Mouse (Mus musculus): ENCODE results near the gene Nup93.
A peak's percentile ranks its signal among the peaks of the same experiment; 100 is the strongest.

The Nup93 gene

GRCm38 (mm10) chr8:94317249-94317648 lies 102.9 kb downstream of the Nup93 start:
- no peak for DNase-seq (ENCODE audit: low spot score)

GRCm38 (mm10) chr8:94317691-94318090 lies 103.3 kb downstream of the Nup93 start:
- no peak for DNase-seq (ENCODE audit: low spot score)

DNA sequence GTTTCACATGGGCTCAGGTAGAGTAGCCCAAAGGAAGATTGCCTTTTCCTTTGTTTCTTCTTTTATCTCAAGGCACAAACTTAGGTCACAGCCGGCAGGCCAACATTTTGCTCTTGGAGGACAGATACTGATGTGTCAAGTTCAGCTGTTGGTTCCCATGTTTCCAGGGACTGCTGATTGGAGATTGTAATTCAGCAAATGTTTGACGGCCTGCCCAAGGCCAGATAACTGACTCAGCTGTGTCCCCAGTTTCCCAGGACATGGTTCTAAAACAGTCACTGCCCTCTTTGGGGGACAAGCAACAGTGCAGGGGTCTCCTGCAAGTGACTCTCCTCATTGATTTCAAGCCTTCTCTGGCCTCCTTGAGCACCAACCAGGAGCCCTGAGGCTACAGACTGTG lies 105.7 kb downstream of the Nup93 start:
- DNase-seq (ENCODE audit: low spot score), result no peak

- DNase-seq (ENCODE audit: low spot score), result no peak
Measured at GRCm38 (mm10) chr8:94322083-94322482, 107.7 kb downstream of the Nup93 start.

DNA sequence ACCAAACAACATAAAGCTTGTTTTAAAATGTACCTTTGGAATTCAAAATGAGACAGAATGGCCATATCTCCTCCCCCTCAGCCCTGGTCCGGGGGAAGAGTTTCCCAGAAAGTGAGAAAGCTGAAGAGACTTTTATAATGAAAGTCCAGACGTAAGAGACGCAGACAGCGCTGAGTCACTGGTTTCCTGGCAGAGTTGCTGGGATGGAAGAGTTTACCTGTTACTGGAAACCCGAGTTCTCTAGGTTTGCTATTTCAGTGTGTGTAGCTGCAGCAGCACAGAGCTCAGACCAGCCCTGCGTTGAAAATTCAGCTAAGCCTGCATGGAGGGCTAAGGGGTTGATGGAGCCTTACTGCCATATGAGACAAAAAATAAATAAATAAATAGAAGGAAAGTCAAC lies 108.7 kb downstream of the Nup93 start:
- DNase-seq (ENCODE audit: low spot score), result no peak

GRCm38 (mm10) chr8:94324071-94324470 lies 109.7 kb downstream of the Nup93 start:
- DNase-seq (ENCODE audit: low spot score), result peak; percentile 28

- no peak for DNase-seq (ENCODE audit: low spot score)
Measured at GRCm38 (mm10) chr8:94326016-94326415, 111.7 kb downstream of the Nup93 start.

DNA sequence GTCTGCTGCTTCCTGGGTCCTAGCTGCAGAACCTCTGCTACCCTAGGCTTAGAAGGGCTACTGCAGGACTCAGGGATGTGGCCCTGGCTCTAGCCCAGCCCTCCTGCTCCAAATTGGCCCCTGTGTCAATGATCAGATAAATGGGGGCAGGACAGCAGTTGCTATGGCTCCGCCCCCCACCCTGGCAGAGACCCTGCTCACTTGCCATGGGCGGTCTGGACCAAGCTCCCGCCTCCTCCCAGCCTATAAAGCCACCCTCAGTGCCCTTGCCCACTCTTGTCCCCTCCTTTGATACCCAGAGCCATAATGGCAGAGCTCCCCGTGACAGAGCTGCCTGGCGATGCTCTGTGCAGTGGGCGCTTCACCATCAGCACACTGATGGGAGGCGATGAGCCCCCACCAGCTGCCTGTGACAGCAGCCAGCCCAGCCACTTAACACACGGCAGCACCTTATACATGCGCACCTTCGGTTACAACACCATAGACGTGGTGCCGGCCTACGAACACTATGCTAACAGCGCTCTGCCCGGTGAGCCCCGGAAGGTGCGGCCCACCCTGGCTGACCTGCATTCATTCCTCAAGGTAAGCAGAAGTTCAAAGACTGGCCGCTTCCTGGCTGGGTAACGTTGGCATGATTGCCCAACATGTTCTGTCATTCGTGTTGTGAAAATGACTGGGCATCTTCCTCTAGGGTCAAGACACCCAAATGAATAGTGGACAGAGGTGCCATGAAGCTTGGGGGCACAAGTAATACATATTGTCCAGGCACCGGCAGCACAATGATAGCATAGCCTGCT lies 114.8 kb downstream of the Nup93 start, which contains the start of gene Slc12a3:
Slc12a3 (plus strand) TSS at position 270 of the 797 bp plus-strand sequence.
- DNase-seq (ENCODE audit: low spot score), result no peak

DNA sequence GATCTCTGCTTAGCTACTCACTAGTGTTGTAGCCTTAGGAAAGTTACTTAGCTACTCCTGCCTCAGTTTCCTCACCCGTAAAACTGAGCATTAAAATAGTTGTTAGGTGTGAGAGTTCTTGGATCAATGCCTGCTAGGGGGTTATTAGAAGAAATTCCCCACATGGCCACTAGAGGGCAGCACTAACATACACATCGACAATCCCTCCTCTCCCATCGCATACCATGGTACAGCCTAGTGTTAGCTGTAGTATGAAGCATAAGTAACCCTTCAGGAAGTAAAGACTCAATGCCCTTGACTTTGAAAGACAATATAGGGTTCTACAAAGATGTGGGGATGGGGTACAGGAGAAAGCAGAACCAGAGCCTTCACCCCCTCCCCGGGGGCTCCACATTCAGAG lies 116.4 kb downstream of the Nup93 start:
- peak; percentile 60 for DNase-seq (ENCODE audit: low spot score)

DNA sequence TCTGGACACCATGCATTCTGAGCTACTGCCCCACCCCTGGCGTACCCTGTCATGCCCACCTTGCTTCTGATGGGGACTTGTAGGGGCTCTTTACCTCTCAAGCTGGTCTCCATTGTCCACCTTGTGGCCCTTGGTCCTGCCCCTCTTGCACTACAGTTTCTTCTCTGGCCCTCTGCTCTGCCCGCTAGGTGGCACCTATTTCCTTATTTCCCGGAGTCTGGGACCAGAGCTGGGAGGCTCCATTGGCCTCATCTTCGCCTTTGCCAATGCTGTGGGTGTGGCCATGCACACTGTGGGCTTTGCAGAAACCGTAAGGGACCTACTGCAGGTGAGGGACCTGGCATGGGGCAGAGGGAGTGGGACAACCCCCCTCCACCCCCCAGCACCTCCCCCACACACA lies 119.0 kb downstream of the Nup93 start:
- no peak for DNase-seq (ENCODE audit: low spot score)

GRCm38 (mm10) chr8:94337559-94337958 lies 123.2 kb downstream of the Nup93 start:
- no peak for DNase-seq (ENCODE audit: low spot score)

DNA sequence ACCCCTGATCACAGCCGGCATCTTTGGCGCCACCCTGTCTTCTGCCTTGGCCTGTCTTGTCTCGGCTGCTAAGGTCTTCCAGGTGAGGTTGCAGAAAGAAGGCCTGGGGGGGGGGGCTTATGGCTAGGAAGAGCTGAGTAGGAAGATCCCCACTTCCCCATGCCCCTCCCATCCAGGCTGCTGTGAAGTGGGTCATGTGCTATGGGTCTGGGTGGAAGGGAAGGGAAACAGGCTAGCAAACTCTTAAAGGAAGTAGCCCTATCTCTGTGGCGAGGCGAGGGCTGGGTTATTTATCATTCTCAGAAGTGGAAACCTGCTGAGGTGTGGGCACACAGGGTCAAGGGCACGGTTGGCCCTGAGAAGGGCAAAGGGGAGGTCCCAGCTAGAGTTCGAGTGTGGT lies 126.4 kb downstream of the Nup93 start:
- no peak for DNase-seq (ENCODE audit: low spot score)

DNA sequence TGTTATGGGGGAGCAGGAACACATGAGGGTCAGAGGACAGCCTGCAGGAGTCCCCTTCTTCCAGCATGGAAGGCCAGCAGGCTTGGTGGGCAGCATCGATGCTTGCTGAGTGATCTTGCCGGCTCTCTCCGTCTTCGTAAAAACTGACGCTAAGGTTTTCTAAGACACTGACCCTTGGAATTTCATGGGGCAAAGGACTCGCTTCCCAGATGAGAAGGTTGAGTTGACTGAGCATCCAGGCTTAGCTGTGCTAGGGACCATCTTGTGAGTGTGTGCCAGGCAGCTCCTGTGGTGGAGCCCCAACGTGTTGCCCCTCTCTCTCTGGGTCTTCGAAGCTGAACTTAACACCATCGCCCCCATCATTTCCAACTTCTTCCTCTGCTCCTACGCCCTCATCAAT lies 128.3 kb downstream of the Nup93 start:
- DNase-seq (ENCODE audit: low spot score), result no peak

DNA sequence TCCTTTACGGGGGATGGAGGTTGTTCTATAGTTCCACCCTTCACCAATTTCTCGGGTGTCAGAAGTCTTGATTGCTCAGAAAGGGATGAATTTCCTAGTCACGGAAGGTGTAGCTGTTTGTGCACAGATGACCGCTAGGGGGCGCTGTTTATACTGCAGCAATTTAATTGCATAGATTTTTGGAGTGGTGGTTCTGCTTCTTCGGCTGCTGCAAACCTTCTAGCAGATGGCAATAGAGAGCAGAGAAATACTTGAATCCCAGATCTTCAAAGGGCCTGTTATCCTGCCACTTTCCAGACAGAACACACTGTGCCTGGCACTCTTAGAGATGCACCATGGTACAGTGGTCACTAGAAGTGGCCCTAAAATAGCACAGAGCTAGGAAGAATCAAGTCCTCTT lies 128.9 kb downstream of the Nup93 start:
- DNase-seq (ENCODE audit: low spot score), result peak; percentile 82

DNA sequence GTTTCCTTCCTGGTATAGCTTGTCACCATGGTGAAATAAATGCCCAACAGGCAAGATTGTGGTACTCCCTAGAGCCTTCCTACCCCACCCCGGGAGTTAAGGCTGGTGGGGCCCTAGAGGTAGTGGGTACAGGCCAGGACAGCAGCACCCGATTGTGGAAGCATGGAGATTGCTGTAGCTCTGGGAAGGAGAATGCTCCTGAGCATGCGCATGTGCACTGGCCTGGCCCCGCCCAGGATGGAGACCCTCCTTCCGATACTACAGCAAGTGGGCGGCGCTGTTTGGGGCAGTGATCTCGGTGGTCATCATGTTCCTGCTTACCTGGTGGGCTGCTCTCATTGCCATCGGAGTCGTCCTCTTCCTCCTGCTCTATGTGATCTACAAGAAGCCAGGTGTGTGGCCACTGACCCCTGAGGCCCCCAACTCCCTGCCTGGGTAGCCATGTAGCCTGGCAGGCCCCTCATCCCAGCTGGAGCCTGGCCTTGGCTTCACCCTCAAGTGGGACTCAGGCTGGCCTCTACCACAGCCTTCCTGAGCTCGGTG lies 129.5 kb downstream of the Nup93 start:
- DNase-seq (ENCODE audit: low spot score), result no peak

- DNase-seq (ENCODE audit: low spot score), result no peak
Measured at GRCm38 (mm10) chr8:94345657-94346056, 131.3 kb downstream of the Nup93 start.

DNA sequence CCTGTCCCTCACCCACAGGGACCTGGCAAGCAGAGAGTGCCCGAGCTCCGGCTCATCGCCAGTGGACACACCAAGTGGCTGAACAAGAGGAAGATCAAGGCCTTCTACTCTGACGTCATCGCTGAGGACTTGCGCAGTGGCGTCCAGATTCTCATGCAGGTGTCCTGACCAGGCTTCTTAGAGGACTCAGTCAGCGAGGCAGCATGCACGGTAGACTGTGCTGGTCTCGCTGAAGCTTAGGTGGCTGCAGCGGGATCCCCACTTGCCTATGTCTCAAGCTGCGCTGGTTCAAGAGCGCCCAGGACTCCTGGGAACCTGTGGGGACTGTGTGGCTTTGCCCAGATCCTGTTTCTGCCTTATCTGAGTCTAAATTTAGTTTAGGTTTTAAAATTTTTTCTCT lies 131.9 kb downstream of the Nup93 start:
- DNase-seq (ENCODE audit: low spot score), result no peak

DNA sequence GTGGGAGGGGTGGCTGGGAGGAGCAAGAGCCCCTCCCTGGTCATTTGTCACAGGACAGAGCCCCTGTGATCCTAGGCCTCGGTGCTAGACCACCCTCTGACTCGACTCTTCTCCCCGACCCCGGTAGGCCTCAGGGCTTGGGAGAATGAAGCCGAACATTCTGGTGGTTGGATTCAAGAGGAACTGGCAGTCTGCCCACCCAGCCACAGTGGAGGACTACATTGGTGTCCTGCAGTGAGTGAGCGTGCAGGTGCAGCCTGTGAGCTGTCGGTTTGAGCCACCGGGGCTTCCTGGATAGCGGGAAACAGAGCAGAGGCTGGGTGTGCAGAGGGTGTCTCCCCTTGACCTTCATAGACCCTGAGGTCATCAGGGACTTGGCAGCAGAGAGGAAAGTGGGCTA lies 134.1 kb downstream of the Nup93 start:
- no peak for DNase-seq (ENCODE audit: low spot score)

DNA sequence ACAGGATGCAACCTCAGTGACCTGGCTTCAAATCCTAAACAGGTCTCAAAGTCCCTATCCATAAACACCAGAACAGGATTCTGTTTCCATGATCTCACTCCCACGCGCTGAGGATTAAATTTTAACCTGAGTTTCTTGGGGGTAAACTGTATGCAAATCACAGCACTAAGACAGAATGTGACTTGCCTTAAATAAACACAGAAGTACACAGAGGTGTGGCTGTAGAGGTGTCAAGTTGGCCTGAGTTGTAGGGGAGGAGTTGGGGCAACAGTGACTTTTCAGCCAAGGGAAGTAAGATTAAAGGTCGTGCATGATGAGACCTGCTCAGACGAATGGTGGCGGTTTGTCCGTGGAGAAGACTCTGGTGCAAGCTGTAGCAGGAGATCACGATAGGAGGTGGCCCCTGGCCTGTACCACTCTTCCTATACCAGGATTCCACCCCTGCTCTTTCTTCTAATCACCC lies 139.7 kb downstream of the Nup93 start:
- no peak for DNase-seq (ENCODE audit: low spot score)

DNA sequence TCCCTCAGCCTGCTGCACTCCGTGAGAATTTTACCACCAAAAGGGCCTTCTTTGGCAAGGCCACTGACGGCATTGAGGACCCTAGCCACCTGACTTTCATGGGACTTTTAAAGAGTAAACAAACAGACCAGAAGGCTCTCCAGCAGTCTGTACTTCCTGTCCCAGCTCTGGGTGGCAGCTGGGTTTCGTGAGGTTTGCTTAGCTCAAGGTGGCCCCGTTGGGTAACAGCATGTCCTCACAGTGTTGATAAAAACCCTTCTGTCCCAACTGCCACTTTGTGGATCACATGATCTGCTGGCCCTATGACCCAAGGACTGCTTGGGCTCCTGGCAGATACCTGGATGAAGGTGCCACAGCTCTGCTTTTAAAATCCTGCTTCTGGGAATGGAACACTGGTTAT lies 140.2 kb downstream of the Nup93 start:
- DNase-seq (ENCODE audit: low spot score), result peak; percentile 61

- no peak for DNase-seq (ENCODE audit: low spot score)
Measured at GRCm38 (mm10) chr8:94357220-94357619, 142.9 kb downstream of the Nup93 start.

DNA sequence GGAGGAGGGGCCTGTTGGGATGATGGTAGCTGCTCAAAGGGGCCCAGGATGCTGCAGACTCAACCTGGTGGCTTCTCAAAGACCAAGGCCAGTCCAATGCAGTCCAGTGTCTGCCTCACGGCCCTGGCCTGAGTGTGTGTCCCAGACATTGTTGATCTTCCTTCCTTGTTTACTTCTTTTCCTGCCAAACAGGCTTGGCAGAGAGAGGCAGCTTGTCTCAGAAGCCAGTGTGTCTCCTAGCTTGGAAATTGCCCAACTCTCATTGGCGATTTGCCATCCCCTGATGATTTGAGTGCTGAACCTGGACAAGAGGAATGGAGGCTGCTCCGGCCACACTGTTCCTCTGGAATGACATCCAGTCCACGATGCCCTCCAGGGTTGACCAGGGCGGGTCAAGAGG lies 144.2 kb downstream of the Nup93 start:
- DNase-seq (ENCODE audit: low spot score), result no peak

DNA sequence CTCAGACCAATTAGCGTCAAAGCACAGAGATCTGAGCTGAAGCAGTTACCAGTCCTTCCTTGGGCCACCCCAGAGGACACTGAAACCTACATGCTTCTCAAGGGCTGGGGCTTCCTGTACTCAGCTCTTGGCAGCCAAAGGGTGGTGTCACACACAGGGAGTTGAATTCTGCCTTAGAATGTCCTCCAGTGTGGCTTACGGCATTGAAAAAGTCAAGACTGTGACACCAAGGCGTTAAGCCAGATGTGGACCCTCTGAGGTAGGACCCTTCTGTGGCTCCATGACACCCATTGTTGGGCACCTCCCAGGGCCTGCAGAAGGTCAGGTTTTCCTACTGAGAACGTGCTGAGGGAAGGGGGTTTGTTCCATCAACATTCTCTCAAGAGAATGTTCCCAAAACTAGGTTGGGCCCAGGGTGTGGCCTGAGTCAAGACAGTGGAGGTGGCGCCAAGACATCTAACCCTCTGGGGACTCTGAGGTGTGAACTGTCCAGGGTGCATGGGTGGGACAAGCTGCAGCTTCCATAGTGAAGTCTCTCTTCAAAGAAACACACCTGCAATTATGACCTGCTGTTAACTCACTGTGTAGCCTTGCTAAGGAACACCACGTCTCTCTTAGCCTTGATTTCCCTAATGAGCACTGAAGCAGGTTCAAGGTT lies 147.5 kb downstream of the Nup93 start:
- DNase-seq (ENCODE audit: low spot score), result no peak

Data from T-cell, adult 2 months (primary cell).